Mouse (Mus musculus) heart, adult 2 months (tissue): ENCODE measurements around the gene Tom1l2. TPM values are rescaled to one million over a fixed set of nuclear protein-coding genes. Genes with fewer than 3 reads are reported as not detected.

Experiments
- DNase-seq, 2 experiments: peaks; one replicate each; pipeline ENCODE4 v3.0.0; 2021
- H3K27ac ChIP-seq: fragments of 200-600 bp; 2 replicates; pipeline ENCODE4 v1.8.1; 2022
- H3K27me3 ChIP-seq: fragments of 200-500 bp; 2 replicates; pipeline ENCODE4 v1.6.1; 2012; ENCODE audit warnings: mild to moderate bottlenecking, low read length, inconsistent platforms, mixed read lengths; ENCODE audit not compliant: control insufficient read depth, insufficient read depth
- H3K36me3 ChIP-seq: fragments of 200-500 bp; 2 replicates; pipeline ENCODE4 v1.6.1; 2012; ENCODE audit warnings: low read length, inconsistent platforms; ENCODE audit not compliant: control insufficient read depth, insufficient read depth
- H3K4me1 ChIP-seq: fragments of 200-500 bp; 2 replicates; pipeline ENCODE4 v1.6.1; 2011; ENCODE audit warnings: low read length; ENCODE audit not compliant: control insufficient read depth, insufficient read depth
- H3K4me3 ChIP-seq: fragments of 200-600 bp; 2 replicates; pipeline ENCODE4 v1.8.1; 2022
- H3K79me2 ChIP-seq: fragments of 200-500 bp; replicated peaks from 2 replicates; pipeline ENCODE4 v1.6.1; 2012; ENCODE audit warnings: mild to moderate bottlenecking, inconsistent platforms, low read length, moderate library complexity, mixed read lengths; ENCODE audit not compliant: control insufficient read depth, insufficient read depth
- H3K9ac ChIP-seq: fragments of 200-500 bp; 2 replicates; pipeline ENCODE4 v1.6.1; 2012; ENCODE audit warnings: low read depth, mild to moderate bottlenecking, control low read depth, inconsistent platforms, low read length, mixed read lengths
- CTCF ChIP-seq: fragments of 200-600 bp; IDR thresholded peaks from 2 replicates; pipeline ENCODE4 v1.8.1; 2022; ENCODE audit warnings: antibody characterized with exemption, mild to moderate bottlenecking, moderate library complexity
- EP300 ChIP-seq: fragments of 200-500 bp; IDR thresholded peaks from 2 replicates; pipeline ENCODE4 v1.6.1; 2011; ENCODE audit warnings: low read depth, low read length, control low read depth; ENCODE audit not compliant: insufficient read depth
- POLR2A ChIP-seq: fragments of 200-500 bp; IDR thresholded peaks from 2 replicates; pipeline ENCODE4 v1.6.1; 2011; ENCODE audit warnings: mild to moderate bottlenecking, low read depth, low read length, control low read depth; ENCODE audit not compliant: insufficient read depth
- WGBS: fragments of 180-500 bp; shearing (Covaris S2); methylation state at CpG from one replicate; pipeline ENCODE4 v1.1.7; 2018; 5-methylcytosine and 5-hydroxymethylcytosine counted together
- intact Hi-C: fragments of 180-260 bp; cut with DNase I; formaldehyde crosslinking; loops from one replicate; pipeline ENCODE4 v1.15.1; 2025
- polyA plus RNA-seq: library from polyadenylated mRNA; depleted of rRNA; stranded (reverse); fragments of >200 nt; gene quantifications from 2 replicates; pipeline ENCODE4 v1.2.3, GENCODE M21; 2012
- total RNA-seq, 2 experiments: library from RNA; stranded (reverse); gene quantifications; 2 replicates each; pipeline ENCODE4 v1.2.3; 2021

Gene Tom1l2
- total and polyA plus RNA-seq, 3 experiments = 102 to 123 (median 113) TPM

DNA sequence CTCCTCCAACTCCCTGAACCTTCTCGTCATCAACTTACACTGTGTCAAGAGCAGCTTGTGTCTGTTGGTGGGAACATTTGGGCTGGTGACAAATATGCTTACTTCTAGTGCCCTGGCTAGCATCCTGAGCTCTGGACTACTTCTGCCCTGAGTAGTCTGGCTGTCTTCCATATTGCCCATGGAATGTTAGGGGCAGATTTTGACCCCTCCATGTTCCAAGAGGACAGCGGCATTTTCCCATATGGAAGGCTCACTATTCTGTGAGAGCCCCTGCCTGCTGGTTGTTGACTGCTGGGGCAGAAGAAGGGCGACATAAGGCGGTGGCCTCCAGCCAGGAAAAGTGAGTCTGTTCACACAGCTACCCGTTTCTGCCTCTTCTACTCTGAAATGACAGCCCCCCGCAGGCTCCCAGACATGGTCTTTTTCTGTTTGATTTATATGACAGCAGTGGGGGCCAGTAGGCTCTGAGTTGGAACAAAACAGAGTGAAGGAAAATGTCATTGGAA is 96.5 kb downstream of the Tom1l2 start:
- H3K27ac ChIP-seq = peak overlapping the region; percentile 72
- 25% methylated on average over 6 of the region's 6 CpGs for WGBS
- intact Hi-C loops = no loop called here
- H3K27me3 ChIP-seq = no peaks in the 10 kb centered on the region
- H3K4me3 ChIP-seq = no peak overlapping the region
- peaks cover 18% of the 10 kb centered on the region for H3K4me1 ChIP-seq
- H3K9ac ChIP-seq = no peak overlapping the region
- H3K79me2 ChIP-seq = no peaks in the 10 kb centered on the region
- TF ChIP-seq EP300 = 0 out of 2 replicates have a peak, but pooled peaks have one; percentile 22
- no peak for TF ChIP-seq CTCF
- H3K36me3 ChIP-seq = peaks cover 7% of the 10 kb centered on the region
- DNase-seq = peak in 1 of 2 experiments; percentile 30

DNA sequence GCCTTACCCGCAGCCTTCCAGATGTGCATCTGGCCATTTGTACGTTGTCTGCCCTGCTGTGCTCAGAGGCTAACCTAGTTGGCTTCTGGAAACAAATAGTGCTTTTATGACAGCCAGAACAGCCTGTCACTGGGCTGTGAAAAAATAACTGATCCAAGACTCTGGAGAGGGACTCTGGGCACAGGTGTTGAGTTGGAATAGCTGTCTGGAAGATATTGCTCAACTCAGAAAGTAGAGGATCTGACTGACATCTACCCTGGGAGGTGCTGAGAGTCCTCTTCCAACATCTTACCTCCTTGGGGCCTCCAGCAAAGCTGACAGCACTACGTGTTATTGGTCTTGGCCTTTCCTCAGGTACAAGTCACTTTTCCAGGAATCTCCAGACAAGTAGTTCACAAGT is 97.1 kb downstream of the Tom1l2 start:
- Histone ChIP-seq H3K27me3 (no peaks in the 10 kb centered on the region), H3K4me1 (peaks cover 18% of the 10 kb centered on the region), H3K4me3 (no peak overlapping the region), H3K79me2 (no peaks in the 10 kb centered on the region), H3K36me3 (peaks cover 7% of the 10 kb centered on the region), H3K9ac (no peak overlapping the region), H3K27ac (peak overlapping the region; percentile 72)
- TF ChIP-seq CTCF (no peak), EP300 (no peak), POLR2A (no peak)
- DNase-seq = no peak
- WGBS = 43% methylated on average over 3 of the region's 3 CpGs
- intact Hi-C loops = loop anchor here (2.0 kb wide), 1 partner anchor 81 kb away; no protein-coding TSS in a partner anchor

GRCm38 (mm10) chr11:60255181-60255580 is 97.5 kb downstream of the Tom1l2 start:
- Histone ChIP-seq H3K4me1 (peaks cover 18% of the 10 kb centered on the region), H3K27ac (peak overlapping the region; percentile 72), H3K4me3 (no peak overlapping the region), H3K36me3 (peaks cover 7% of the 10 kb centered on the region), H3K9ac (no peak overlapping the region), H3K79me2 (no peaks in the 10 kb centered on the region), H3K27me3 (no peaks in the 10 kb centered on the region)
- intact Hi-C loops = loop anchor here (2.0 kb wide), 1 partner anchor 82 kb away; no protein-coding TSS in a partner anchor
- WGBS = 78% methylated on average over 3 of the region's 3 CpGs
- TF ChIP-seq POLR2A (no peak), CTCF (no peak), EP300 (no peak)
- no peak for DNase-seq

DNA sequence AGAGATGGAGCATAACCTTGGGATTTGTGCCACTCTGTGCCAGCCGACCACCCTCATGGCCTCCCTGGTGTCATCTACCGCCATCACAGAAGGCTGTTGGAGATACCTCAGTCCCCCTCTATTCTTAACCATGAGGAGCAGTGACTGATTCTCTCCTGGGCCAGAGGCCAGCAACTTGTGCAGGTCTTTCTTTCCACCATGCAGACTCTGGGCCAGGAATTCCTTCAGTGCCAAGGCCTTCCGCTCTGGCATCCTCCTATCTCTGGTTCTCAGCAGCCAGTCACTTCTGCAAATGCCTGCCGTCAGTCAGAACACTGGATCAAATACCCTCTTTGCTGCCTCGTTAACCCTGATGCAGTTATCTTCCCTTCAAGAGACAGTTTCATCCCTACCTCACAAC is 98.4 kb downstream of the Tom1l2 start:
- DNase-seq = peak in 1 of 2 experiments; percentile 64

GRCm38 (mm10) chr11:60253546-60253945 is 99.2 kb downstream of the Tom1l2 start:
- Histone ChIP-seq H3K4me3 (no peak overlapping the region), H3K9ac (no peak overlapping the region), H3K4me1 (peaks cover 19% of the 10 kb centered on the region), H3K36me3 (peaks cover 7% of the 10 kb centered on the region), H3K79me2 (no peaks in the 10 kb centered on the region), H3K27ac (peak overlapping the region; percentile 33; the same call in 1 of the 2 replicates), H3K27me3 (no peaks in the 10 kb centered on the region)
- WGBS = 60% methylated on average over 2 of the region's 2 CpGs
- TF ChIP-seq EP300 (no peak), POLR2A (no peak), CTCF (no peak)
- DNase-seq = no peak
- intact Hi-C loops = no loop called here

More for the DNA sequence above, 98.4 kb downstream of the Tom1l2 start:
- intact Hi-C loops = loop anchor here (2.0 kb wide), 1 partner anchor 82 kb away; no protein-coding TSS in a partner anchor
- H3K36me3 ChIP-seq = peaks cover 7% of the 10 kb centered on the region
- H3K9ac ChIP-seq = no peak overlapping the region
- no peaks in the 10 kb centered on the region for H3K27me3 ChIP-seq
- no peak overlapping the region for H3K4me3 ChIP-seq
- peaks cover 18% of the 10 kb centered on the region for H3K4me1 ChIP-seq
- peak overlapping the region; percentile 33; the same call in 1 of the 2 replicates for H3K27ac ChIP-seq
- no peaks in the 10 kb centered on the region for H3K79me2 ChIP-seq
- no peak for TF ChIP-seq CTCF
- TF ChIP-seq POLR2A = no peak
- no peak for TF ChIP-seq EP300
- WGBS = 59% methylated on average over 5 of the region's 5 CpGs

- peaks cover 14% of the 10 kb centered on the region for H3K4me1 ChIP-seq
- H3K4me3 ChIP-seq = no peak overlapping the region
- H3K27ac ChIP-seq = no peak overlapping the region
- peaks cover 7% of the 10 kb centered on the region for H3K36me3 ChIP-seq
- no peaks in the 10 kb centered on the region for H3K27me3 ChIP-seq
- no peak overlapping the region for H3K9ac ChIP-seq
- no peak for TF ChIP-seq POLR2A
- peak; percentile 82 for TF ChIP-seq CTCF
- intact Hi-C loops = loop anchor here (1.0 to 2.0 kb wide), 2 partner anchors 42 to 161 kb away; no protein-coding TSS in a partner anchor
- peak in 1 of 2 experiments; percentile 32 for DNase-seq
- WGBS = 59% methylated on average over 6 of the region's 6 CpGs
- H3K79me2 ChIP-seq = no peaks in the 10 kb centered on the region
Measured at GRCm38 (mm10) chr11:60250971-60251643, 101.6 kb downstream of the Tom1l2 start.
